8 mouse cellular contexts compared by ENCODE assay signal in genomic region chr10:41682546-41683393, GRCm38 (mm10). TPM values are rescaled to one million over a fixed set of nuclear protein-coding genes. Genes with fewer than 3 reads are reported as not detected.
DNase-seq lines count a peak whose midpoint lies in the region; ATAC-seq and TF ChIP-seq lines count a peak whose summit lies in the region.

No protein-coding gene starts in this region.

- TF ChIP-seq CTCF in liver, postnatal 0 days (IDR thresholded peaks at IDR 0.05; ENCODE audit: low read depth) = peak; percentile 93

- H3K4me1 ChIP-seq in embryonic facial prominence, embryonic 14.5 days (ENCODE audit: control insufficient read depth, insufficient read depth, low read length) = peaks cover 8% of the 10 kb centered on the region; the same call in 1 of the 2 replicates
- H3K4me1 ChIP-seq in liver, postnatal 0 days (ENCODE audit: insufficient read depth) = peaks cover 3% of the 10 kb centered on the region; the same call in 1 of the 2 replicates
- H3K4me1 ChIP-seq in neural tube, embryonic 14.5 days (ENCODE audit: control insufficient read depth, insufficient read depth, low read length) = no peaks in the 10 kb centered on the region

- no peak overlapping the region for H3K27ac ChIP-seq in embryonic facial prominence, embryonic 14.5 days (replicated peaks; ENCODE audit: low read depth, low read length)
- H3K27ac ChIP-seq in liver, postnatal 0 days (ENCODE audit: low read depth) = no peak overlapping the region
- H3K27ac ChIP-seq in neural tube, embryonic 14.5 days (ENCODE audit: low read depth, low read length) = no peak overlapping the region

- H3K9ac ChIP-seq in embryonic facial prominence, embryonic 14.5 days (ENCODE audit: low read depth, low read length) = no peak overlapping the region
- no peak overlapping the region for H3K9ac ChIP-seq in liver, postnatal 0 days (replicated peaks)
- no peak overlapping the region for H3K9ac ChIP-seq in neural tube, embryonic 14.5 days (replicated peaks; ENCODE audit: low read depth, low read length)

- H3K4me2 ChIP-seq in embryonic facial prominence, embryonic 14.5 days (ENCODE audit: low read depth, low read length) = no peak overlapping the region
- H3K4me2 ChIP-seq in liver, postnatal 0 days (ENCODE audit: low read depth, low read length) = no peak overlapping the region
- H3K4me2 ChIP-seq in neural tube, embryonic 14.5 days (ENCODE audit: low read depth, low read length) = no peak overlapping the region

- H3K4me3 ChIP-seq in embryonic facial prominence, embryonic 14.5 days (ENCODE audit: low read depth, low read length) = no peak overlapping the region
- no peak overlapping the region for H3K4me3 ChIP-seq in liver, postnatal 0 days (ENCODE audit: low read depth, low read length)
- H3K4me3 ChIP-seq in neural tube, embryonic 14.5 days (ENCODE audit: low read depth, low read length) = no peak overlapping the region

- WGBS in embryonic facial prominence, embryonic 14.5 days = 38% methylated on average over 16 of the region's 16 CpGs
- 37% methylated on average over 16 of the region's 16 CpGs for whole genome bisulfite sequencing in liver, postnatal 0 days (ENCODE audit: insufficient replicate concordance)
- 43% methylated on average over 16 of the region's 16 CpGs for WGBS in neural tube, embryonic 14.5 days

- ATAC-seq in embryonic facial prominence, embryonic 14.5 days (ENCODE audit: low read depth) = no peak
- peak; percentile 78 for ATAC-seq in liver, postnatal 0 days
- ATAC-seq in neural tube, embryonic 14.5 days (ENCODE audit: low read depth) = peak; percentile 73

- H3K9me3 ChIP-seq in embryonic facial prominence, embryonic 14.5 days (ENCODE audit: control insufficient read depth, low read length) = no peaks in the 10 kb centered on the region
- no peaks in the 10 kb centered on the region for H3K9me3 ChIP-seq in liver, postnatal 0 days (ENCODE audit: low read length)
- H3K9me3 ChIP-seq in neural tube, embryonic 14.5 days (ENCODE audit: control insufficient read depth, low read length) = no peaks in the 10 kb centered on the region

- no peak for TF ChIP-seq EP300 in liver, postnatal 0 days (IDR thresholded peaks at IDR 0.05; ENCODE audit: low read depth)

- no peaks in the 10 kb centered on the region for H3K27me3 ChIP-seq in embryonic facial prominence, embryonic 14.5 days (replicated peaks; ENCODE audit: control insufficient read depth, insufficient read depth, low read length)
- no peaks in the 10 kb centered on the region for H3K27me3 ChIP-seq in liver, postnatal 0 days (ENCODE audit: insufficient read depth, low read length)
- no peaks in the 10 kb centered on the region for H3K27me3 ChIP-seq in neural tube, embryonic 14.5 days (ENCODE audit: control insufficient read depth, insufficient read depth, low read length)

- no peaks in the 10 kb centered on the region for H3K36me3 ChIP-seq in embryonic facial prominence, embryonic 14.5 days (ENCODE audit: control insufficient read depth, insufficient read depth, low read length)
- no peaks in the 10 kb centered on the region for H3K36me3 ChIP-seq in liver, postnatal 0 days (replicated peaks; ENCODE audit: insufficient read depth, low read length)
- H3K36me3 ChIP-seq in neural tube, embryonic 14.5 days (ENCODE audit: control insufficient read depth, insufficient read depth, low read length) = no peaks in the 10 kb centered on the region

- DNase-seq in CD4-positive helper T cell, adult 2 months (ENCODE audit: low read depth, low spot score) = peak; percentile 81
- peak; percentile 86 to 88 for DNase-seq in adrenal gland, postnatal 36 days
- peak; percentile 87 for DNase-seq in embryonic facial prominence, embryonic 14.5 days (ENCODE audit: low spot score)
- DNase-seq in heart, adult 9 months (ENCODE audit: low spot score in 2 of 2) = peak; percentile 49 to 76
- DNase-seq in kidney, postnatal 36 days = peak; percentile 87 to 93
- DNase-seq in liver, postnatal 0 days = peak; percentile 85
- peak; percentile 93 for DNase-seq in testis, postnatal 10 days (ENCODE audit: low spot score)

RNA-seq across cellular contexts. Expression of gene Ccdc162, which starts 33.7 kb away (rescaled TPM):
- under 1 TPM; 0.33 to 0.53 TPM for total RNA-seq in adrenal gland, postnatal 36 days (2021)
- 1.6 and 2.4 TPM in 2 replicates for polyA plus RNA-seq in embryonic facial prominence, embryonic 14.5 days (2014; fragmentation: Nextera tagmentation; extraction: Ambion mirVana)
- 0.36 and 0.62 TPM in 2 replicates for polyA plus RNA-seq in liver, postnatal 0 days (2015; fragmentation: Nextera tagmentation; extraction: Ambion mirVana)
- polyA plus RNA-seq in neural tube, embryonic 14.5 days (2014; fragmentation: Nextera tagmentation; extraction: Ambion mirVana) = 1.4 and 2.6 TPM in 2 replicates
